Mouse (Mus musculus) brain, embryonic 14.5 days (tissue): ENCODE data around the gene Xpot.

ENCODE experiments used
- CTCF ChIP-seq: fragments of 200-500 bp; IDR thresholded peaks from 2 replicates; pipeline ENCODE4 v1.5.1; 2012; ENCODE audit warnings: inconsistent platforms, mild to moderate bottlenecking, moderate library complexity, borderline replicate concordance; ENCODE audit not compliant: insufficient read depth, insufficient read length; ENCODE audit errors: extremely low read depth
- POLR2A ChIP-seq: fragments of 200-500 bp; IDR thresholded peaks from 2 replicates; pipeline ENCODE4 v1.6.1; 2012; ENCODE audit warnings: mild to moderate bottlenecking, inconsistent platforms, borderline replicate concordance; ENCODE audit not compliant: poor library complexity, insufficient read depth, insufficient read length, severe bottlenecking; ENCODE audit errors: extremely low read depth

DNA sequence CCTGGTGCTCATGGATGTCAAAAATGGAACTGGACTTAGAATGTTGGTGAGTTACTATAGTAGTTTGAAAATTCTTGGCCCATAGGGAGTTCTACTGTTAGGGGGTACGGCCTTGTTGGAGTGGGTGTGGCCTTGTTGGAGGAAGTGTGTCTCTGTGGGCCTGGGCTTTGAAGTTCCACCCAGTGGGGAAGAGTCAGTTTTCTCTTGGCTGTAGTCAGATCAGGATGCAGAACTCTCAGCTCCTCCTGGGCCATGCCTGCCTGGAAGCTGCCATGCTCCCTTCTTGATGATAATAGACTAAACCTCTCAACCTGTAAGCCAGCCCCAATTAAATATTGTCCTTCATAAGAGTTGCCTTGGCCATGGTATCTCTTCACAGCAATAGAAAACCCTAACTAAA is 8.0 kb upstream of the Xpot start:
- TF ChIP-seq POLR2A (no peak), CTCF (no peak)
